8 mouse cellular contexts compared by ENCODE assay signal in genomic region chr11:7142725-7143124, GRCm38 (mm10). TPM values are rescaled to one million over a fixed set of nuclear protein-coding genes. Genes with fewer than 3 reads are reported as not detected.
DNase-seq lines count a peak whose midpoint lies in the region; ATAC-seq lines count a peak whose summit lies in the region.

No protein-coding gene starts in this region.

- no peaks in the 10 kb centered on the region for H3K36me3 ChIP-seq in limb, embryonic 13.5 days

- peaks cover 14% of the 10 kb centered on the region for H3K4me1 ChIP-seq in limb, embryonic 13.5 days

- 29% methylated on average over 3 of the region's 3 CpGs for WGBS in limb, embryonic 13.5 days

- H3K9ac ChIP-seq in limb, embryonic 13.5 days = no peak overlapping the region

- no peak overlapping the region for H3K4me3 ChIP-seq in limb, embryonic 13.5 days

- 0 out of 2 replicates have a peak, but pooled peaks have one; percentile 62 for ATAC-seq in limb, embryonic 13.5 days (ENCODE audit: low FRiP score, low read depth)

- DNase-seq in ovary, adult 18-20 months (ENCODE audit: low spot score) = peak; percentile 55
- no peak for DNase-seq in ovary, postnatal 10 days (ENCODE audit: low spot score)
- peak; percentile 82 for DNase-seq in forelimb bud, embryonic 11.5 days (ENCODE audit: low read depth, low spot score)
- DNase-seq in yolk sac, embryonic 10.5 days (ENCODE audit: low spot score) = peak; percentile 62
- DNase-seq in layer of hippocampus, adult 11-12 months (ENCODE audit: low spot score) = no peak
- DNase-seq in frontal cortex, adult 2 months (ENCODE audit: extremely low spot score in 1 of 2, low spot score in 1 of 2) = no peak
- DNase-seq in left cerebral cortex, postnatal 14 days (ENCODE audit: low spot score in 2 of 2) = no peak

- intact Hi-C loops in left cerebral cortex, postnatal 14 days (cut with DNase I) = loop anchor here (5.0 kb wide), 1 partner anchor 485 kb away; the partner anchor contains the start of gene Ramp3

- H3K27ac ChIP-seq in limb, embryonic 13.5 days = no peak overlapping the region

- H3K4me2 ChIP-seq in limb, embryonic 13.5 days (replicated peaks) = no peak overlapping the region

- no peaks in the 10 kb centered on the region for H3K9me3 ChIP-seq in limb, embryonic 13.5 days

- no peaks in the 10 kb centered on the region for H3K27me3 ChIP-seq in limb, embryonic 13.5 days

RNA-seq across cellular contexts. Expression of gene Gm11985, which starts 45.6 kb away (rescaled TPM):
- 0.19 TPM in 1 of 2 replicates, not detected in the other for polyA plus RNA-seq in limb, embryonic 13.5 days (2015; fragmentation: Nextera tagmentation; extraction: Ambion mirVana)
- not detected in 2 replicates for polyA plus RNA-seq in frontal cortex, adult 2 months (2012; rRNA removed)
- total RNA-seq in left cerebral cortex, postnatal 14 days (2021) = not detected

RNA-seq across cellular contexts. Expression of gene Igfbp1, which starts 54.9 kb away (rescaled TPM):
- polyA plus RNA-seq in limb, embryonic 13.5 days (2015; fragmentation: Nextera tagmentation; extraction: Ambion mirVana) = 2.3 and 3.6 TPM in 2 replicates
- 0.10 and 0.15 TPM in 2 replicates for polyA plus RNA-seq in frontal cortex, adult 2 months (2012; rRNA removed)
- under 1 TPM in 1 of 2 experiments, not detected in 1; 0.31 TPM for total RNA-seq in left cerebral cortex, postnatal 14 days (2021)

Comparison
In these comparisons a context has a peak if more than half of its experiments do, and no peak if none do; other contexts are left out.
1. DNase-seq: peak in ovary, adult 18-20 months (single experiment), forelimb bud, embryonic 11.5 days (single experiment) and yolk sac, embryonic 10.5 days (single experiment); none in ovary, postnatal 10 days (single experiment), layer of hippocampus, adult 11-12 months (single experiment), frontal cortex, adult 2 months (0 of 2) and left cerebral cortex, postnatal 14 days (0 of 2).